Mouse (Mus musculus) erythroblast, embryonic 14.5 days (primary cell): ENCODE data around the gene H2-M10.4.

Experiments used
- GATA1 ChIP-seq: IDR thresholded peaks from 2 replicates; pipeline ENCODE4 v1.6.1; 2012; ENCODE audit warnings: low read length, inconsistent platforms, mixed read lengths
- TAL1 ChIP-seq: IDR thresholded peaks from 3 replicates; pipeline ENCODE4 v1.6.1; 2012; ENCODE audit warnings: low read length, inconsistent platforms, mixed read lengths

- TF ChIP-seq GATA1 (no peak), TAL1 (no peak)
Observed at GRCm38 (mm10) chr17:36486687-36487230, 24.6 kb upstream of the H2-M10.4 start.
